Mouse (Mus musculus) C2C12 (cell line): ENCODE data around the gene Palld. TPM values are rescaled to one million over a fixed set of nuclear protein-coding genes. Genes with fewer than 3 reads are reported as not detected.

Source experiments
- H3K27me3 ChIP-seq: one replicate; pipeline ENCODE4 v1.6.1; 2011; ENCODE audit not compliant: control insufficient read depth, insufficient read depth, insufficient read length
- H3K36me3 ChIP-seq: one replicate; pipeline ENCODE4 v1.6.1; 2011; ENCODE audit not compliant: control insufficient read depth, insufficient read depth
- H3K4me3 ChIP-seq: one replicate; pipeline ENCODE4 v1.5.1; 2011; ENCODE audit warnings: mild to moderate bottlenecking, control low read depth; ENCODE audit not compliant: poor library complexity, insufficient read depth, severe bottlenecking
- H3K79me2 ChIP-seq: one replicate; pipeline ENCODE4 v1.6.1; 2011; ENCODE audit not compliant: control insufficient read depth, insufficient read depth
- H3K79me3 ChIP-seq: one replicate; pipeline ENCODE4 v1.6.1; 2011; ENCODE audit warnings: low read depth, control low read depth
- H3ac ChIP-seq: one replicate; pipeline ENCODE3; 2011; ENCODE audit warnings: low read depth; ENCODE audit not compliant: control insufficient read depth, insufficient read length
- CEBPB ChIP-seq: IDR thresholded peaks from one replicate; pipeline ENCODE4 v1.6.1; 2011; ENCODE audit warnings: low read depth, mild to moderate bottlenecking, control low read depth, moderate library complexity
- CTCF ChIP-seq: IDR thresholded peaks from one replicate; pipeline ENCODE4 v1.5.1; 2011; ENCODE audit not compliant: control insufficient read depth, insufficient read depth, insufficient read length
- FOSL1 ChIP-seq: IDR thresholded peaks from one replicate; pipeline ENCODE4 v1.8.0; 2011; ENCODE audit warnings: mild to moderate bottlenecking, low read length; ENCODE audit not compliant: poor library complexity, insufficient read depth, severe bottlenecking
- MAX ChIP-seq: IDR thresholded peaks from one replicate; pipeline ENCODE4 v1.6.1; 2011; ENCODE audit warnings: mild to moderate bottlenecking, control low read depth
- MYOD1 ChIP-seq: IDR thresholded peaks from one replicate; pipeline ENCODE4 v1.6.1; 2011; ENCODE audit warnings: low read depth; ENCODE audit not compliant: control insufficient read depth, insufficient read length
- MYOG ChIP-seq: IDR thresholded peaks from one replicate; pipeline ENCODE4 v1.6.1; 2011; ENCODE audit not compliant: control insufficient read depth, insufficient read length; ENCODE audit errors: extremely low read depth
- USF1 ChIP-seq: IDR thresholded peaks from one replicate; pipeline ENCODE4 v1.6.1; 2011; ENCODE audit warnings: low read depth, mild to moderate bottlenecking, control low read depth, moderate library complexity
- polyA plus RNA-seq: library from polyadenylated mRNA; unstranded; fragments of >200 nt; fragmentation: generic; extraction: Trizol; gene quantifications from one replicate; pipeline ENCODE4 v1.2.1, GENCODE M21; 2012; ENCODE audit warnings: missing spikeins

Gene Palld
- polyA plus RNA-seq, 1 experiment, result 79.5 TPM

DNA sequence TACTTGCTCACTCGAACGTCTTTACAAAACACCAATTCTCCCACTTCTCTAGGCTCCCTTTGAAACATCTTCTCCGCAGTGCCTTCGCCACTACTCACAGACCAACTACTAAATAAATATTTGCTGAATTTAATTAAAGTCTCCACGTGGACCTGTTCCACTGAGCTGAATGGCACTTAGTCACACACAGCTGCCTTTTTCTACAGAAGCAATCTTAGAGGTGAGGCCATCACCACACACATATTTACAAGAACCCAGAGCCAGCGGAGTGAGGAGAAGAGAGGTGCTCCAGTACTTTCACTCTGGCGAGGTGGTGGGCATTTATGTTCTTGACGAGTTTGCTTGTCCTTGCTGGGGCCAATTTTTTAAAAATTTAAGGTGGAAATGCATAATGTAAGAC, 346.3 kb downstream of the Palld start:
- H3K36me3 ChIP-seq, result peaks cover 38% of the 10 kb centered on the region
- no peaks in the 10 kb centered on the region for H3K27me3 ChIP-seq
- H3K79me2 ChIP-seq, result peaks cover 9% of the 10 kb centered on the region
- H3K79me3 ChIP-seq, result peaks cover under 1% of the 10 kb centered on the region
- no peak overlapping the region for H3K4me3 ChIP-seq
- no peak overlapping the region for H3ac ChIP-seq
- TF ChIP-seq MYOD1 (no peak), CEBPB (no peak), USF1 (no peak), MAX (no peak), FOSL1 (no peak), MYOG (no peak), CTCF (no peak)

DNA sequence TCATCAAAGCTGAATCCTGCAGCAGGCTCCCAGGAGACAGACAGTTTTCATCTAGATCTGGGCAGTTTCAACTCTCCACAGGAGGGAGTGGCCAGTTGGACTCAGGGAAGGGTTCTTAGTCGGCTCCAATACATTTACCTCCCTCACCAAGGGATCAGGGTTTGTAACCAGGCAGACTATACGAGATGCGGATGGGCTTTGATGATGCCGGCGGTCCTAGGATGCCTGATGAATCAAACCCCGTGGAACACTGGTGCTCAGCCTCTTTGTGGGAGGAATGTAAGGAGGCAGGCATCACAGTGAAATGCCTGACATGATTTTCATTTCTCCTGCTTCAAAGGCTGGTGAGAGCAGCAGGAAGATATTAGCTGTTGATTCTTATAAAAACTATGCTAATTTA, 347.1 kb downstream of the Palld start:
- H3K36me3 ChIP-seq, result peaks cover 40% of the 10 kb centered on the region
- no peak overlapping the region for H3ac ChIP-seq
- no peaks in the 10 kb centered on the region for H3K27me3 ChIP-seq
- TF ChIP-seq CTCF (no peak), MYOG (no peak), USF1 (no peak), CEBPB (no peak), FOSL1 (no peak), MAX (no peak), MYOD1 (no peak)
- H3K79me2 ChIP-seq, result peaks cover 8% of the 10 kb centered on the region
- H3K4me3 ChIP-seq, result no peak overlapping the region
- H3K79me3 ChIP-seq, result peaks cover 4% of the 10 kb centered on the region

DNA sequence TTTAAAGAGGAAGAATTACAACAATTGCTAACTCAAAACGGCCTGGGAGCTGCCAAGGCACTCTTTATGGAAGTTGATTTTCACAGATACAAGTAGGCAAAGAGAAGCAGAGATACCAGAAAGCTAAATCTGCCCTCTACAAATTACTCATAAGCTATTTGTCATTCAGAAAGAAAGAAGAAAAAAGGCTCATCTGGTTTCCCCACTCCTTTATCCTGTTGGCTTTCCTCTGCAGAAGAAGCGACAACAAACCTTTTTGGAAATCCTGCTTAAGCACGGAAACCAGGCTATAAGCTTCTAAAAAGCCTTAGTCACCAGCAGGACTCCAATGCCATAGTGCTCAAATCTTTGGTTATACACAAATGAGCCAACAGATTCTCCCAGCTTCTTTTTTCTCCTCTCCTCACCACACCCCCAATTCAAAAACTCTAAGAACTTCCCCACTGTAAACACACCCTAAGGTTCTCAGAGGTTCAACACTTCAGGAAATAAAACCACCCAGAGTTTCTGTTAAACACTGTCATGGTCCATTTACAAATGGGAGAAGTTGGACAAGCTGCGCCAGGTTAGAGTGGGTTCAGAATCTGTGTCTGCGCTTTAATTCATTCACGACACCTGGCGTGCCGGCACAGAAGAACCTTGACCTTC, 349.6 kb downstream of the Palld start:
- Histone ChIP-seq H3ac (no peak overlapping the region), H3K36me3 (peaks cover 43% of the 10 kb centered on the region), H3K79me3 (peaks cover 4% of the 10 kb centered on the region), H3K79me2 (no peaks in the 10 kb centered on the region), H3K4me3 (no peak overlapping the region), H3K27me3 (no peaks in the 10 kb centered on the region)
- TF ChIP-seq CEBPB (no peak), USF1 (no peak), CTCF (no peak), MYOG (no peak), FOSL1 (no peak), MYOD1 (no peak)

DNA sequence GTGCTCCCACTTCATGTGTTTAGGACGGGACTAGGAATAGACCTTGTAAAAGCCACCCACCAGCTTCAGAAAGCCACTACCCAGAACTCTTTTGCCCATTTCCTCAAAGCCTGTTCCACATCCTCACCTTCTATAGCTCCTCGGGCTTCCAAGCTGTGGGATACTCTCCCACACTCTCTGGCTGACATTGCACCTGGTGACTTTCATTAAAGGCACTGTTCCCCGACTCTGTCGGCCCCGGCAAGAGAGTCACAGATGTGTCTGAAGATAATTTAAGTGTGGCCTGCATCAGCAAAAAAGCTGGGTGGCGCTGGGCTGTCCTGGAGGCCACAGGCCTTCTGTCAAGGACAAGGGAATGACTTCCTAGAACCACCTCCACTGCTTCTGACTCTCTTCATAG, 350.3 kb downstream of the Palld start:
- Histone ChIP-seq H3K27me3 (no peaks in the 10 kb centered on the region), H3K79me3 (peaks cover 4% of the 10 kb centered on the region), H3K79me2 (no peaks in the 10 kb centered on the region), H3ac (no peak overlapping the region), H3K36me3 (peaks cover 46% of the 10 kb centered on the region), H3K4me3 (no peak overlapping the region)
- no peak for TF ChIP-seq MYOG
- no peak for TF ChIP-seq CTCF
- no peak for TF ChIP-seq CEBPB
- no peak for TF ChIP-seq FOSL1
- TF ChIP-seq MYOD1, result no peak
- no peak for TF ChIP-seq MAX
- TF ChIP-seq USF1, result no peak

DNA sequence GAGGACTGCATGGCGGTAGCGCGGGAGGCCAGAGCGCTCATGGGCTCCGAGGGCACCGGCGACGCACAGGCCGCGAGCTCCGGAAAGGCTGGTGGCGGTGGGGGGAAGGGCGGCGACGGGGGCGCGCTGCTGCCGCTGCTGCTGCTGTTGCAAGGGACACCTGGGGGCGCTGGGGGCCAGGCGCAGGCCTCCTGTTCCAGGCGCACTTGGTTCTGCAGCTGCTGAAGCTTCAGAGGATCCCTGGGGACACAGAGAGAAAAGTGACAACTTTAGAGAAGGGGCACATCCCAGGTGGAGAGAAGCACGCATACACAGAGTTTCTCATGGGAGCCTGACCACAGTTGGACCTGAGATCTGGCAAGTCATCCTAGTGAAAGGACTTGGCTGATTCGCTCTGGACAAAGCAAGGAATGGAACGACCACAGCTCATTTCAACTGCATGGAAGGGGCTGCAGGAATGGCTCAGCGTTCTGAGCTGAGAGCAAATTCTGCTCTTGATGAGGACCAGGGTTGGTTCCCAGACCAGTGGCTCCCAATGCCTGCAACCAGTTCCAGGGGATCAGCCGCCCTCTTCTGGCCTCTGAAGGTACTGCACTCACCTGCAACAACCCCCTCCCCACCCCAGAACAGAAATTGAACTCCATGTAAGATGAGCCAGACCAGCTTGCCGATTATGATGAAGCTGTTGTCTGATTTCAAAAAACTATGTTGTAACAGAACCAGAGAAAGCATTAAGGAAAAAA, 352.3 kb downstream of the Palld start:
- H3K27me3 ChIP-seq, result no peaks in the 10 kb centered on the region
- no peak overlapping the region for H3ac ChIP-seq
- peaks cover 4% of the 10 kb centered on the region for H3K79me3 ChIP-seq
- no peaks in the 10 kb centered on the region for H3K79me2 ChIP-seq
- H3K36me3 ChIP-seq, result peaks cover 62% of the 10 kb centered on the region
- no peak overlapping the region for H3K4me3 ChIP-seq
- TF ChIP-seq CTCF (no peak), CEBPB (no peak), USF1 (no peak), FOSL1 (no peak), MAX (no peak), MYOG (no peak), MYOD1 (no peak)
